Mouse (Mus musculus) brain, embryonic 14.5 days (tissue): ENCODE results near the gene Nsl1.

Experiments used
- CTCF ChIP-seq: fragments of 200-500 bp; IDR thresholded peaks from 2 replicates; pipeline ENCODE4 v1.5.1; 2012; ENCODE audit warnings: inconsistent platforms, mild to moderate bottlenecking, moderate library complexity, borderline replicate concordance; ENCODE audit not compliant: insufficient read depth, insufficient read length; ENCODE audit errors: extremely low read depth
- POLR2A ChIP-seq: fragments of 200-500 bp; IDR thresholded peaks from 2 replicates; pipeline ENCODE4 v1.6.1; 2012; ENCODE audit warnings: mild to moderate bottlenecking, inconsistent platforms, borderline replicate concordance; ENCODE audit not compliant: poor library complexity, insufficient read depth, insufficient read length, severe bottlenecking; ENCODE audit errors: extremely low read depth

DNA sequence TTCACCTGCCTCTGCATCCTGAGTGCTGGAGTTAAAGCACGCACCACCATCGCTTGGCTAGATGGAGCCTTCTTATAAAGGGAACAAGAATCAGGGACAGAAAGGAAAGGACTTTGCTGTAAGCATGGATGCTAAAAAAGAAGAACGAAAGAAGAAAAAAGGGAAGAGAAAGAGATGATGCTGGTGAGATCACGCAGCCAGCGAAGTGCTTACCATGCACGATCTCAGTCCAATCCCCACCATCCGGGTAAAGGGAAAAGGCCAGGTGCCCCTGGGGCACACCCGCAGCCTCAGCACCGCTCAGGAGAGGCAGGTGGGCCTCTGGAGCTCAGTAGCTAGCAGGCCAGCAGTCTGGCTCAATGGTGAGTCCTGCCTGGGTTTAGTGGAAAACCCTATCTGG, 47.1 kb downstream of the Nsl1 start:
- TF ChIP-seq POLR2A = no peak
- no peak for TF ChIP-seq CTCF
